Mouse (Mus musculus) ES-Bruce4 (cell line): ENCODE results near the gene Lmnb2. TPM values are rescaled to one million over a fixed set of nuclear protein-coding genes. Genes with fewer than 3 reads are reported as not detected.

ENCODE experiments used
- H3K27ac ChIP-seq: 2 replicates; pipeline ENCODE4 v1.5.1; 2012; ENCODE audit warnings: low read length, inconsistent platforms; ENCODE audit not compliant: insufficient read depth
- H3K27me3 ChIP-seq: 2 replicates; pipeline ENCODE4 v1.6.1; 2012; ENCODE audit warnings: mild to moderate bottlenecking, low read length, inconsistent platforms; ENCODE audit not compliant: control insufficient read depth, poor library complexity, insufficient read depth, severe bottlenecking
- H3K36me3 ChIP-seq: 2 replicates; pipeline ENCODE4 v1.6.1; 2012; ENCODE audit warnings: inconsistent platforms, mild to moderate bottlenecking, low read length, moderate library complexity; ENCODE audit not compliant: control insufficient read depth, poor library complexity, insufficient read depth, severe bottlenecking
- H3K4me1 ChIP-seq: one replicate; pipeline ENCODE4 v1.8.1; 2011; ENCODE audit warnings: low read length; ENCODE audit not compliant: control insufficient read depth, insufficient read depth
- H3K4me3 ChIP-seq: 2 replicates; pipeline ENCODE4 v1.5.1; 2011; ENCODE audit warnings: low read depth, mild to moderate bottlenecking, low read length
- H3K9ac ChIP-seq: 2 replicates; pipeline ENCODE4 v1.6.1; 2012; ENCODE audit warnings: low read depth, mild to moderate bottlenecking, inconsistent platforms; ENCODE audit not compliant: poor library complexity, severe bottlenecking
- H3K9me3 ChIP-seq: replicated peaks from 2 replicates; pipeline ENCODE4 v1.6.1; 2012; ENCODE audit warnings: mild to moderate bottlenecking, low read length, inconsistent platforms; ENCODE audit not compliant: control insufficient read depth, poor library complexity, insufficient read depth, severe bottlenecking
- CTCF ChIP-seq: IDR thresholded peaks from one replicate; pipeline ENCODE4 v1.8.1; 2011; ENCODE audit warnings: low read depth, low read length
- EP300 ChIP-seq: IDR thresholded peaks from 2 replicates; pipeline ENCODE4 v1.6.1; 2011; ENCODE audit warnings: low read depth, low read length; ENCODE audit not compliant: insufficient read depth
- POLR2A ChIP-seq: IDR thresholded peaks from one replicate; pipeline ENCODE4 v1.8.1; 2011; ENCODE audit warnings: low read length; ENCODE audit not compliant: insufficient read depth
- polyA plus RNA-seq: library from polyadenylated mRNA; stranded (reverse); fragments of >200 nt; gene quantifications from 2 replicates; pipeline ENCODE4 v1.2.4, GENCODE M21; 2011; ENCODE audit warnings: low read depth; ENCODE audit not compliant: missing spikeins, insufficient read depth, insufficient read length

The Lmnb2 gene
- polyA plus RNA-seq, 1 experiment = 25.9 TPM

- Histone ChIP-seq H3K9me3 (no peaks in the 10 kb centered on the region), H3K4me3 (peak overlapping the region; percentile 47), H3K27me3 (no peaks in the 10 kb centered on the region), H3K4me1 (peaks cover 2% of the 10 kb centered on the region), H3K9ac (peak overlapping the region; percentile 4; the same call in 1 of the 2 replicates), H3K36me3 (no peaks in the 10 kb centered on the region), H3K27ac (no peak overlapping the region)
- TF ChIP-seq CTCF (no peak), EP300 (no peak), POLR2A (no peak)
These were observed 20.1 kb downstream of the Lmnb2 start for GRCm38 (mm10) chr10:80897861-80898510.

- TF ChIP-seq EP300 = no peak
- TF ChIP-seq POLR2A = no peak
- TF ChIP-seq CTCF = no peak
- no peaks in the 10 kb centered on the region for H3K27me3 ChIP-seq
- peak overlapping the region; percentile 3; the same call in 1 of the 2 replicates for H3K4me3 ChIP-seq
- no peak overlapping the region for H3K9ac ChIP-seq
- no peak overlapping the region for H3K27ac ChIP-seq
- no peaks in the 10 kb centered on the region for H3K36me3 ChIP-seq
- H3K4me1 ChIP-seq = peaks cover 2% of the 10 kb centered on the region
- H3K9me3 ChIP-seq = no peaks in the 10 kb centered on the region
These were observed 21.2 kb downstream of the Lmnb2 start for GRCm38 (mm10) chr10:80896581-80897485.

GRCm38 (mm10) chr10:80895697-80896096 is 22.3 kb downstream of the Lmnb2 start:
- TF ChIP-seq POLR2A (no peak), CTCF (no peak), EP300 (no peak)
- Histone ChIP-seq H3K27ac (no peak overlapping the region), H3K36me3 (no peaks in the 10 kb centered on the region), H3K9ac (no peak overlapping the region), H3K9me3 (no peaks in the 10 kb centered on the region), H3K4me3 (no peak overlapping the region), H3K4me1 (peaks cover 2% of the 10 kb centered on the region), H3K27me3 (no peaks in the 10 kb centered on the region)

- no peak for TF ChIP-seq POLR2A
- no peak for TF ChIP-seq CTCF
- TF ChIP-seq EP300 = no peak
- H3K4me1 ChIP-seq = peaks cover 2% of the 10 kb centered on the region
- no peaks in the 10 kb centered on the region for H3K9me3 ChIP-seq
- no peak overlapping the region for H3K27ac ChIP-seq
- H3K27me3 ChIP-seq = no peaks in the 10 kb centered on the region
- H3K36me3 ChIP-seq = no peaks in the 10 kb centered on the region
- no peak overlapping the region for H3K4me3 ChIP-seq
- H3K9ac ChIP-seq = no peak overlapping the region
These were observed 22.9 kb downstream of the Lmnb2 start for GRCm38 (mm10) chr10:80895100-80895499.

- Histone ChIP-seq H3K27me3 (no peaks in the 10 kb centered on the region), H3K27ac (no peak overlapping the region), H3K4me1 (no peaks in the 10 kb centered on the region), H3K4me3 (no peak overlapping the region), H3K9me3 (no peaks in the 10 kb centered on the region), H3K36me3 (no peaks in the 10 kb centered on the region), H3K9ac (no peak overlapping the region)
- no peak for TF ChIP-seq POLR2A
- TF ChIP-seq CTCF = no peak
- no peak for TF ChIP-seq EP300
These were observed 30.9 kb downstream of the Lmnb2 start for GRCm38 (mm10) chr10:80887181-80887580.

GRCm38 (mm10) chr10:80881301-80881700 is 36.7 kb downstream of the Lmnb2 start:
- H3K27me3 ChIP-seq = no peaks in the 10 kb centered on the region
- TF ChIP-seq POLR2A (no peak), CTCF (peak; percentile 87), EP300 (0 out of 2 replicates have a peak, but pooled peaks have one; percentile 12)
- no peaks in the 10 kb centered on the region for H3K9me3 ChIP-seq
- no peaks in the 10 kb centered on the region for H3K4me1 ChIP-seq
- H3K36me3 ChIP-seq = no peaks in the 10 kb centered on the region
- no peak overlapping the region for H3K9ac ChIP-seq
- H3K4me3 ChIP-seq = no peak overlapping the region
- no peak overlapping the region for H3K27ac ChIP-seq
